Mouse (Mus musculus) natural killer cell, adult 2 months (primary cell): ENCODE results near the gene Tnfrsf17.
A peak's percentile ranks its signal among the peaks of the same experiment; 100 is the strongest.
"Not testable (repeated sequence)": the region's sequence is repeated elsewhere in the genome, so short reads cannot be mapped to it uniquely, and the experiment has no call there.

Source experiments
- DNase-seq, 2 experiments: peaks; one replicate each; pipeline ENCODE4 v3.0.0; 2022; ENCODE audit warnings: low spot score in 2 of 2

Gene Tnfrsf17

GRCm38 (mm10) chr16:11331030-11331429 is 17.4 kb downstream of the Tnfrsf17 start:
- DNase-seq = no peak

GRCm38 (mm10) chr16:11343292-11343815 is 29.7 kb downstream of the Tnfrsf17 start:
- peak in 1 of 2 experiments; percentile 23 for DNase-seq

DNA sequence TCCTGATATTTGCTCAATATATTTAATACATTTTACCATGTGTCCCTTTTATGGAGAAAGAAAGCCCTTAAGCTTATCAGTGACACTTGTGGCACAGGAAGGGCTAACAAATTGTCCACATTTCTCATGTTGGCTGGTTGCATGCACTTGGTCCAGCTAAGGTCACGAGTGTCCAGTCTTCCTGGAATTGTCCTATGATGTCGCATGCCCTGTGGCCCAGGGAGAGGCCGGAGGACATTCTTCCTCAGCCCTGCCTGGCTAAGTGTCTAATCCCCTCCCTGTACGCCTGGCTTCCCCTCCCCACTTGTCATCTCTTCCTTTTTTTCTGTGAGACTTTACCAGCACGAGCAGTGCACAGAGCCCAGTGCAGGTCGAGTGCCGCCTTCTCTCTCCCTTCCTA is 38.3 kb downstream of the Tnfrsf17 start:
- DNase-seq = no peak

DNA sequence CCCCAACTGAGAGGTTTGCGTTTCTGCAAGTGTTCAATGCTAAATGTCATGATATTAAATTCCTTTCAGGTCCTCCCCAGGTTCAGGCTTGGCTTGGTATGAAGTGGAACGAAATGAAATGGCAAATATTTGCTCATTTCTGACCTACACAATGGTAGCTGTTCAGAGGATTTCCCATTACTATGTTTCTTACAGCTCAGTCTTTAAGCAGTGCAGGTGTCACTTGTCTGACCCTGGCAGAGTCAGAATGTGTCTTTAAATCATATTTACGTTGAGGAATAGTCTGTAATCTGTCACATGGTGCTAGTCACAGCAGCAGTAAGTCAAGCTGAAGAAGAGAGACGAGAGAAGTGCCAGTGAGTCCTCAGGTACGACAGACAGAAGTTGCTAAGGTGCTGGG is 45.6 kb downstream of the Tnfrsf17 start:
- DNase-seq = no peak

DNA sequence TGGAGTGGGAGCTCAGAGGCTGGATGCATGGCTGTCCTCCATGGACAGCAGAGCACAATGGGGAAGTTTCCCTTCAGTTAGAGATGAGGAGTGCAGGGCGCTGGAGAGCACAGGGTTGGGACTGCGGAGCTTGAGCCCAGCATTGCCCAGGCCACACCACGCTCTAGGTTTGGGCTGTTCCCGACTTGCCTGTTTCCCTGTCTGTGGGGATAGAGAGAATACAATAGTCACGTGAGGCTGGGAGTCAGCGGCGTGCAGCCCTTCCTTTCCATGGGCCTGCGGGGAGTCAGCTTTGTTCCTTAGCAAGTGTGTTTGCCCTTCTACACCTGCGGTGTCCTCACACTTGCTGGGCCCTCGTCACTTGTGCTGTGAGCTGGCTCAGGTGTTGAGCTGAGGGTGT is 46.3 kb downstream of the Tnfrsf17 start:
- DNase-seq = no peak

- not testable (repeated sequence) for DNase-seq
Observed at GRCm38 (mm10) chr16:11360576-11360975, 47.0 kb downstream of the Tnfrsf17 start.

DNA sequence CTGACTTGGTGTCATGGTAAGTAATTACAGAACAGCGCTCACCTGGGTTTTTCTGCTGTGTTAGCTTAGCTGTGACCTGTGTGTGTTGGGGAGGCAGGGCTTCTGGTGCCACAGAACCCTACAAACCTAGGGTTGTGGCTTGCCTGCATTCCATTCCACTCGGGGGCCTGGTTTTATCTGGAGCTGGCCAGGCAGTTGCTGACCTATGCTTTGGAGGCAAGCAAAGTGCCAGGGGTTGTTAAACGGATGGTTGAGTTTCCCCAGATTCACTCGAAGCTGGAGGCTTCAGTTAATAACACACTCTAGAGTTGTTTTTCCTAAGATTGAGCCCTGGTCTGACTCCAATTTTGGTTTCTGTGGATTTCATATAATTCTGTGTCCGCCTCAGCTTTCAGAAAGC is 52.0 kb downstream of the Tnfrsf17 start:
- no peak for DNase-seq

DNA sequence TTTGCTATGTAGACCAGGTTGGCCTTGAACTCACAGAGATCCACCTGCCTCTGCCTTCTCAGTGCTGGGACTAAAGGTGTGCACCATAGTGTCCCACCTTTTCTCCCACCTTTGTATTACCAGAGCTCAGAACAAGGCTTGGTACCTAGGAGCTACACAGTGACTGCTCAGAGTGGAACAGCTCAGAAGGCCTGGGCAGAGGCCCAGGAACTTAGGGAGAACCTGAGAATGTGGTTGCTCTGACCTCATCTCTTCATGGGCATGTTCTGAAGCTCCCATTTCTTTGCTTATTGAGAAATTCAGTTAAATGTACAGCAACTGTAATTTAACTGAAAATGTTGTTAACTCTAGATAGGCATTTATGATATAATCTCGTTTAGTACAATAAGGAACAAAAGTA is 53.2 kb downstream of the Tnfrsf17 start:
- DNase-seq = no peak

- no peak for DNase-seq
Observed at GRCm38 (mm10) chr16:11368412-11368811, 54.8 kb downstream of the Tnfrsf17 start.

DNA sequence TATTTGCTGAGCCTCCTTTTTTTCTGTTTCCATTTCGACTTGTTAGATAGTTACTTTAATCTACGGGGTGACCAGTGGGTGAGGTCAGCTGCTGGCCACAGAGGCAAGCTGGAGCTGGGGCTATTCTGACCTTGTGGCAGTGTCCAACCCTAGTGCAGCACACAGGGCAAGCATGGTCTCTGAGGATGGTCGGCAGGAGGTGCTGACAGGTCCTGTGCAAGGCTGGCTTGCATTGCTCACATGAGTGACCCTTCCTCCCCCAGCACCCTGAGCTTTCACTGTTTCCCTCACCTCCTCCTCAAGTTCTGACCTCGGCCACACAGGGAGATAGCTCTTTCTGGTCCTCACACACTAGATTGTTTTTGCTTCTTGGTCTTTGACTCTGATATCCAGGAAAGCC is 55.5 kb downstream of the Tnfrsf17 start:
- DNase-seq = no peak

DNA sequence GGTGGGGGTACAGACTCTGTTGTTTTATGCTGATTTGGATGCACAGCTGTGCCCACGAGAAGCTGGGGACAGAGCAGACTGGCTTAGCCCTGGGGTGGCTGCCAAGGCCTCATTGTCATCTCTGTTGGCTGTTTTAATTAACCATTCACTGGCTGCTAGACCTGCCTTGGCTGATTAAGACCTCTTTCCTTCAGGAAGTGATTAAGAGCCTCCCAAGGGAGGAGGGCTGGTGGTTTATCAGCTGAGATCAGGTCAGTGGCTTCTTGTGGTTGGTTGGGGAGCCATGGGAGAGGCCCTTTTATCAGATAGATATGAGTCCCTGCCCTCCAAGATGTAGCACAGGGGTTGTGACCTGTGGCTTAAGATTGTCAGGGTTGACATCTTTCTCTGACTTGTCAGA is 56.0 kb downstream of the Tnfrsf17 start:
- DNase-seq = no peak
